Mouse (Mus musculus) embryonic stem cell, embryonic (primary cell): ENCODE measurements around the gene Dlgap3.

Source experiments
- CTCF ChIA-PET, 4 experiments: fragments of 300-600 bp in 2 of 4; fragments of 350-600 bp in 2 of 4; sonication (Branson Sonifier 250); formaldehyde crosslinking; loops; one replicate each; lab custom pipeline; 2022; ENCODE audit warnings: inconsistent platforms in 2 of 4; lab: Charles Lee
- POLR2A ChIA-PET, 4 experiments: fragments of 300-600 bp in 2 of 4; fragments of 350-600 bp in 2 of 4; sonication (Branson Sonifier 250); formaldehyde crosslinking; loops; one replicate each; lab custom pipeline; 2022; ENCODE audit warnings: antibody characterized with exemption in 4 of 4, inconsistent platforms in 1 of 4; lab: Charles Lee

The Dlgap3 gene

DNA sequence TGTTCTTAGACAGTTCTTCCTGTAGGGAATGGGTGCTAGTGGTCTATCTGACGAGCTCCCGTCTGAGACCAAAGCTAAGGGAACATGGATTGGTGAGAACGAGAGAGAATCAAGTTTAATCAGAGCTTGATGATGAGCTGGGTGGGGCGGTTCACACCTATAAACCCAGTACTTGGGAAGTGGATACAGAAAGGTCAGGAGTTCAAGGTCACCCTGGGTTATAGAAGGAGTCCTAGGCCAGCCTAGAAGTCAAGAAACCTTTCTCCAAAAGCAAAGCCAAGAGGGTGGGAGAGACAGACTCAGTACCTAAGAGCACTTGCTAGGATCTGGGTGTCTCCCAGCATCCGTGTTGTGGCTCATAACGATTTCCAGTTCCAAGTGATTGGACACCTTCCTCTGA lies 21.9 kb downstream of the Dlgap3 start:
- ChIA-PET CTCF (interaction anchor here in 1 of 4 experiments (0.7 kb wide), 1 partner anchor 44 kb away, joined by 3 read pairs; no protein-coding TSS in a partner anchor), POLR2A (interaction anchor here (0.8 to 5.2 kb wide), 12 partner anchors 8 to 170 kb away, joined by 3 to 37 read pairs (median 4); partner anchors contain the start of gene Sfpq (in 1 of the 4))

DNA sequence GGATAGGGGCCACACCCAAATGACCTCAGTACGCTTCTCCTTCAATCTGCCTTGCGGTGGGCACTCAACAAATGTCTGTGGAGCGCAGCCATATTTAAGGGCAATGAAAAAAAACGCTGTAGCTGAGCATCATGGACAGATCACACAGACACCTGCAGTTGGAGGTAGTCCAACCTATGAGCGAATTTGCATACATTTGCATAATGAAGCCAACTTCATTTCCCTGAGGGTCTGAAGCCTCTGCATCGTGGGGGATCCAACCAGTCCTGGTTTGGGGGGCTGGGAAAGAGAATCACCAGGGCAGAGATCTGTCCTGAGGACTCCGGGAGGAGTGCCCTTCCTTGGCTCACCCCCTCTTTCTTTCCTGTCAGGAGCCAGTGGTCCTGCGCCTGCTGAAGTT lies 23.7 kb downstream of the Dlgap3 start:
- CTCF ChIA-PET, result no interaction called here
- POLR2A ChIA-PET, result interaction anchor here (0.6 to 5.2 kb wide), 12 partner anchors 8 to 172 kb away, joined by 3 to 37 read pairs (median 4); partner anchors contain the start of gene Sfpq (in 1 of the 4)

DNA sequence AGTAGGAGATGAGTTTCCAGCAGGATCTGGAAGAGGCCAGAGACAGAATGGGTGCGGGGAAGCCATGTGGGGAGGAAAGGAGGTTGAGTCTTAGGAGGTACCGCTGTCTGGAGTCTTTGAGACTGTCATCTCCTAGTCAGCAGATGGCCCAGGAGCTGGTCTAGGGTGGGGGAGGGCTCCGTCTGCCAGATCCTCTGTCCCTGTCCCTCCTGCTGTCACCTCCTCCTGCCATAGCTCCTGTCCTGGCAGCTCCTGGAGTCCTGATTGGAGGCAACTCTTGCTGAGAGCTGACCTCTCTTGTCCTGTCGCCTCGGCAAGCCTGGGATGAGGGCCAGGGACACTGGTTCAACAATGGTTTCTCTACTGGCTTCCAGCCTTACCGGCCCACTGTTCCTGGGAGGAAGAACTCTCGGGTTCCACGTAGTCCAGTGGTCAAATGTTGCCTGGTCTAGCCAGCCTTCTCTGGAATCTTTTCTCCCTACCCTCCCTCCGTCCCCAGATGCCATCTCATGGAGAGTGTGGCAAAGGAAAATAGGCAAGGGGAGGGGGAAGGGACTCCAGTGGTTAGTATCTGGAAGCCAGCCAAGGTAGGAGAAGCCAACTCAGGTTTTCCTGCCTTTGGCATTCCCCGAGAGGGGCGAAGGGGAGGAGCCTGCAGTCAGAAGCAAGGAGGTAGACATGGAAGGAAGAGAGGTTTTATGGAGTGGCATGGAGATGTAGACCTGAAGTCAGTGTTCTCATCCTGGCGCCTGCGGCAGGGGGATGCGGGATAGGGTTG lies 24.6 kb downstream of the Dlgap3 start:
- POLR2A ChIA-PET, result interaction anchor here in 3 of 4 experiments (0.6 to 5.2 kb wide), 10 partner anchors 8 to 136 kb away, joined by 3 to 37 read pairs (median 4); no protein-coding TSS in a partner anchor

DNA sequence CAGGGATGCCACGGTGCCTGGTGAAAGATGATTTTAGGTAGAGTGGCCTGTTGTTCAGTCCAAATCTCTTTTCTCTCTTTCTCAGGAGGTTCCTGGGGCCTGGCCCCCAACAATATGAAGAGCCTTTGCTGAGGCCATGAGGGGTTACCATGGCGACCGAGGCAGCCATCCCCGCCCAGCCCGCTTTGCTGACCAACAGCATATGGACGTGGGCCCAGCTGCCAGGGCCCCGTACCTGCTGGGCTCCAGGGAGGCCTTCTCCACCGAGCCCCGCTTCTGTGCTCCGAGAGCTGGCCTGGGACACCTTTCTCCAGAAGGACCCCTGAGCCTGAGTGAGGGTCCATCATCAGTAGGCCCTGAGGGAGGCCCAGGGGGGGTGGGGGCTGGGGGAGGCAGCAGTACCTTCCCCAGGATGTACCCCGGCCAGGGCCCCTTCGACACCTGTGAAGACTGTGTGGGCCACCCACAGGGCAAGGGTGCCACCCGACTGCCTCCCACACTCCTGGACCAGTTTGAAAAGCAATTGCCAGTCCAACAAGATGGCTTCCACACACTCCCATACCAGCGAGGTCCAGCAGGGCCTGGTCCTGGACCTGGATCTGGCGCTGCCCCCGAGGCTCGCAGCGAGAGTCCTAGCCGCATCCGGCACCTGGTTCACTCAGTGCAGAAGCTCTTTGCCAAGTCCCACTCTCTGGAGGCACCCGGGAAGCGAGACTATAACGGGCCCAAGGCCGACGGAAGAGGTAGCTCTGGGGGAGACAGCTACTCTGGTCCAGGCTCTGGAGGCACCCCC lies 25.7 kb downstream of the Dlgap3 start:
- POLR2A ChIA-PET, result interaction anchor here in 2 of 4 experiments (0.8 to 5.0 kb wide), 5 partner anchors 9 to 57 kb away, joined by 3 to 33 read pairs (median 5); no protein-coding TSS in a partner anchor
- CTCF ChIA-PET, result interaction anchor here in 1 of 4 experiments (0.6 kb wide), 1 partner anchor 262 kb away, joined by 3 read pairs; no protein-coding TSS in a partner anchor

More for the DNA sequence above, 24.6 kb downstream of the Dlgap3 start:
- CTCF ChIA-PET, result interaction anchor here in 2 of 4 experiments (0.5 to 1.2 kb wide), 2 partner anchors 31 to 42 kb away, joined by 3 read pairs; no protein-coding TSS in a partner anchor

DNA sequence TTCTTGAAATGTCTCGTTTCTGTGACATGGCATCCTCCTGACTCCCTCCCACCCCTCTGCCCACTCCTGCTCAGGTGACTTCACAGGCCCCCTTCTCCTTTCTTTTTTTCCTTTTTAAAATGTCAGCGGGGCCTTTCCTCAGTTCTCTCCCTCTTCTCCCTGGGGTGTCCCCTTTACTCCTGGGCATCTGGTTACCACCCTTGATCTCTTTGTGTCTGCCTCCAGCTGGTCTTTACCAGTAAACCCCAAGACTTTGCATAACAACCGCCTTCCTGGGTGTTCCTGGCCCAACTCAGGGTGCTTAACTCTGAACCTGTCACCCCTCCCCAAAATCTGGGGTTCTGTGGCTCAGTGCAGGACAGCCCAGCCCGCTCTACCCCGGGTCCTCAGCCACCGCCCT lies 29.6 kb downstream of the Dlgap3 start:
- POLR2A ChIA-PET, result interaction anchor here in 3 of 4 experiments (0.6 to 5.0 kb wide), 32 partner anchors 9 to 657 kb away, joined by 3 to 35 read pairs (median 4); partner anchors contain the start of gene Smim12 (in 1 of the 3)
- CTCF ChIA-PET, result interaction anchor here (0.8 to 2.4 kb wide), 10 partner anchors 15 to 45 kb away, joined by 3 to 9 read pairs (median 4); partner anchors contain the start of gene Smim12 (in 1 of the 4)

DNA sequence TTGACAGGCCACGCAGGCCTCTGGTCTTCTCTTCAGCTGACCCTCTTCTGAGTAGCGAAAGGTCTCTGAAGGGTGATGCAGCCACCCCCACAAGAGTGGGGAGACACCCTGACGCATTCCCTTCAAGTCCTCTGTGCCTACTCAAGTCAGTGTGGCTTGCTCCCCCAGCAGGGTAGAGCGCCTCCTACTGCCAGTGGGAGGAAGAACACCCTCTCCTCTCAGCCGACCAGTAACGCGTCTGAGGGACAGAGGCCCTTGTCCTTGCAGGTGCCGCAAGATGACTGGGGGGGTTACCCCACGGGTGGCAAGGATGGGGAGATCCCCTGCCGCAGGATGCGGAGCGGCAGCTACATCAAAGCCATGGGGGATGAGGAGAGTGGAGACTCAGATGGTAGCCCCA lies 30.4 kb downstream of the Dlgap3 start:
- CTCF ChIA-PET, result interaction anchor here in 3 of 4 experiments (0.8 to 2.4 kb wide), 7 partner anchors 14 to 37 kb away, joined by 3 to 9 read pairs (median 4); no protein-coding TSS in a partner anchor
- POLR2A ChIA-PET, result interaction anchor here (0.6 to 5.0 kb wide), 30 partner anchors 8 to 324 kb away, joined by 3 to 35 read pairs (median 4); partner anchors contain the start of genes Smim12 (in 2 of the 4) and Gja4 (in 1 of the 4)

DNA sequence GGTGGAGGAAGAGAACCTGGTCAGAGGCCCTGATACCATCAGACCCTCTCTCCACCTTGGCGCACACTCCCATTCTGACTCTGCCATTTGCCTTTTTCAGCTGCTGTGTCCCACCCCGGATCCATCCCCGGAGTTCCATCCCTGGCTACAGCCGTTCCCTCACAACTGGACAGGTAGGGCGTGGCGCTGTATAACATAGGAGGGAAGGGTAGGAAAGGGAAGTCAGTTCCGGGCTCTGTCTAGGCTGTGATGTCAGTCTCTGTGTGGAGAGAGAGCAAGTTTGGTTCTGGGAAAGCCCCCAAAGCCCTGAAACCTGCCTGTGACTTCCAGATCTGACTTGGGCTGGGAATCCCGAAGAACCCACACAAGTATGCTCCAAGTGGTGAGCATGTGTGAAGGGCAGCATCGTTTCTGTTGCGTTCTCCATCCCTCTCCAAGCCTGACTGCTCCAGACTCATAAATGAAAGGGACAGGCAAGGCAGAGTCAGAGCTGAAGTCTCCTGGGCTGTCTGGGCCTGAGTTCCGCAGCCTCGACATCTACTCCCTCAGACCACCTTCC lies 31.2 kb downstream of the Dlgap3 start:
- ChIA-PET POLR2A (interaction anchor here (0.6 to 4.7 kb wide), 37 partner anchors 9 to 598 kb away, joined by 3 to 33 read pairs (median 6); partner anchors contain the start of genes Sfpq (in 2 of the 4), Smim12 (in 1 of the 4) and Zmym6 (in 1 of the 4)), CTCF (interaction anchor here in 3 of 4 experiments (0.6 to 2.4 kb wide), 8 partner anchors 23 to 1683 kb away, joined by 3 to 9 read pairs (median 4); partner anchors contain the start of gene Trim62 (in 1 of the 3))

DNA sequence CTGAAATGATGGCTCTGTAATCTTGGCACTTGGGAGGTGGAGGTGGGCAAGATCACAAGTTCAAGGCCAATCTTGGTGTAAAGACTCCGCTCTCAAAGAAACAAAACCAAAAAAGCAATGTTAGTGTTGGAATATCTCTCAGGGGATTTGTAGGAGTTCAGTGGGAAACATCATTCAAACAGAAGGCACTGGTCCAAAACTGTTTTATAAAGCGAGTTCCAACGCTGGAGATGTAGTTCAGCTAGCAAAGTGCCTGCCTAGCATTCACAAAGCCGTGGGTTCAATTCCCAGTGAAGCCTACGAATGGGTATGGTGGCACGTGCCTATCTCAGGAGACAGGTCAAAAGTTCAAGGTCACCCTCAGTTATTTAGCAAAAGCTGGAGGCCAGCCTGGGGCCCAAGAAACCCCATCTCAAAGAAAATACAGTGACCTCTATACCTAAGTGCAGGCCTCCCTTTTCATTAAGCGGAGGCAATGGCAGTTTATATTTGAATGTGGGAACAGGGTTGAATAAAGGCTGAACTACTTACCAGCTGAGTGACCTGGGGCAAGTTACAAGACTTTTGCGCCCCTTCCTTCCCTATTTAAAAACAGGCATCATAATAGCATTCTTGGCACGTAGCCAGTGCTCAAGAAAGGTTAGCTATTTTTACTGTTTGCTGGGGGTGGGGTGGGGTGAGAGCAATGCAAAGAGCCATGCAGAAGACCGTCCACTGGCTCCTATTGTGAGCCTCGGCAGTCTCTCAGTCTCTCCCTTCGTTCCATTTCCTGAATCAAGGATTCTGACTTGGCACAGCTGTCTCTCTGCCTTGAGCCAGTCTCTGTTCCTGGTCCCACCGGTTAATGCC lies 32.0 kb downstream of the Dlgap3 start:
- ChIA-PET POLR2A (interaction anchor here (0.6 to 4.7 kb wide), 56 partner anchors 9 to 1591 kb away, joined by 3 to 33 read pairs (median 4); partner anchors contain the start of genes Sfpq (in 3 of the 4), Dlgap3 (in 1 of the 4), Gja4 (in 1 of the 4) and Smim12 (in 1 of the 4)), CTCF (interaction anchor here (0.9 to 1.4 kb wide), 9 partner anchors 13 to 128 kb away, joined by 3 to 7 read pairs (median 3); no protein-coding TSS in a partner anchor)

DNA sequence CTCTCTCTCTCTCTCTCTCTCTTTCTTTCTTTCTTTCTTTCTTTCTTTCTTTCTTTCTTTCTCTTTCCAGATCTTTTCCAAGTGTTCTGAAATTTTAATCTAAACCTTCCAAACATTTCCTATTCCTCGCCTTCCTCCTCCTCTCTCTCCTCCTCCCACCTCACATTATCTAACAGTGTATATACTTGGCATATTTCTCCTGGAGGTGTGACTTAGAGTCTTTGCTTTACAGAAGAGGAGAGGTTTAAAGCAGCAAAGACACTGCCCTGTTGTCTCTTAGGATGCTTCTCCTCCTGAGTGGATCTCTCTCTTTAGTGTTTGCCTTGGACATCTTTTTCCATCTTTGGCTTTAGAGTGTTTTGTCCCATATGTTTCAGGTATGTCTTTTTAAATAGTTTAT lies 34.1 kb downstream of the Dlgap3 start:
- ChIA-PET CTCF (no interaction called here), POLR2A (no interaction called here)

DNA sequence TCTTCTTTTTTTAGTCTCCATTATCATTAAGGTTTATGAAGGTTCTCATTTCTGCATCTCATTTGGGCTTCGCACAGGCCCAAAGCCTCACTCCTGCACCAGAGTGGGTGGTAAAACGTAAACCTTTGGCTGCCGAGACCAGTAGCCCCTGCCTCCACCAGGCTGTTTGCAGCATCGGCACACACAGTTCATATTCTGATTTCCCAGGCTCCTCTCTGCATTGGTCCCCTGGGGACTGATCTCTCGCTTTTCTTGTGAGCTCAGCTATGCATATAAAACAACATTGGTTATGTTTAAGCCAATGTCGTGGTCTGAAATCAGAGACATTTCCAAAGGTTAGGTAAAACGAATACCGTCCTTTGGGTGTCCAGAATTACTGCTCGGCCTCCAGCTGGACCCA lies 42.3 kb downstream of the Dlgap3 start:
- ChIA-PET POLR2A (interaction anchor here in 2 of 4 experiments (0.7 to 9.6 kb wide), 4 partner anchors 10 to 24 kb away, joined by 3 to 55 read pairs (median 4); no protein-coding TSS in a partner anchor), CTCF (interaction anchor here in 1 of 4 experiments (1.7 kb wide), 1 partner anchor 33 kb away, joined by 7 read pairs; the partner anchor contains the start of gene Smim12)

DNA sequence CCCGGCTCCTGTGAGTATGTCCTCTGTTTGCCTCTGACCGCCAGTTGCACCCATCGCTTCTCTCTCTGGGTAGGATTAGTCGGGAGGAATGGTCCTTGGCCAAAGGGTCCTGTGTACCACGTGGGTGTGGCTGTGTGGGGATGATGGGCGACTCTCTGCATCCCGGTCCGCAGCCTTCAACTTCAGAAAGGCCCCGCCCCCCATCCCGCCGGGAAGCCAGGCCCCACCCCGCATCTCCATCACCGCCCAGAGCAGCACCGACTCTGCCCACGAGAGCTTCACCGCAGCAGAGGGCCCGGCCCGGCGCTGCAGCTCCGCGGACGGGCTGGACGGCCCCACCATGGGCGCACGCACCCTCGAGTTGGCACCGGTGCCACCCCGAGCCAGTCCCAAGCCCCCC lies 45.5 kb downstream of the Dlgap3 start:
- ChIA-PET CTCF (interaction anchor here (0.5 to 4.9 kb wide), 11 partner anchors 11 to 144 kb away, joined by 3 to 23 read pairs (median 4); partner anchors contain the start of gene Smim12 (in 1 of the 4)), POLR2A (interaction anchor here (0.6 to 9.6 kb wide), 18 partner anchors 8 to 153 kb away, joined by 3 to 55 read pairs (median 5); partner anchors contain the start of genes Smim12 (in 1 of the 4) and Zmym1 (in 1 of the 4))

DNA sequence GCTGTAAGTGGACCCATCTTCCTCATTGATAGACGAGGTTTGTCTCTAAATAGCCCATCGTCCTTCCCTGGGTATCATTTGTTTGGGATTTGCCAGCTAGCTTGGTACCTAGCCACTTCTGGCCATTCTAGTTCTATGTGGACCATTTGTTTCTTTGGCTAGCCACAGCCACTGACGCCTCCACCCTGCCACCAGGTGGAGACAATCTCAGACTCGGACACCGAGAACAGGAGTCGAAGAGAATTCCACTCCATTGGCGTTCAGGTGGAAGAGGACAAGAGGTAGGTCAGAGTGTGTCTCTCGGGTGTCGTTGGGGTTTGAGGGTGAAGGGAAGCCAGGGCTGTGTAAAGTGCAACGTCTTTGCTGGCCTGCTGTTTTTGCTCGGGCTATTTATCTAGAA lies 46.1 kb downstream of the Dlgap3 start:
- POLR2A ChIA-PET, result interaction anchor here in 3 of 4 experiments (0.6 to 9.6 kb wide), 16 partner anchors 9 to 698 kb away, joined by 3 to 55 read pairs (median 8); partner anchors contain the start of genes Smim12 (in 1 of the 3) and Zmym1 (in 1 of the 3)
- CTCF ChIA-PET, result interaction anchor here (0.5 to 4.9 kb wide), 8 partner anchors 12 to 670 kb away, joined by 3 to 23 read pairs (median 5); partner anchors contain the start of gene Smim12 (in 1 of the 4)

DNA sequence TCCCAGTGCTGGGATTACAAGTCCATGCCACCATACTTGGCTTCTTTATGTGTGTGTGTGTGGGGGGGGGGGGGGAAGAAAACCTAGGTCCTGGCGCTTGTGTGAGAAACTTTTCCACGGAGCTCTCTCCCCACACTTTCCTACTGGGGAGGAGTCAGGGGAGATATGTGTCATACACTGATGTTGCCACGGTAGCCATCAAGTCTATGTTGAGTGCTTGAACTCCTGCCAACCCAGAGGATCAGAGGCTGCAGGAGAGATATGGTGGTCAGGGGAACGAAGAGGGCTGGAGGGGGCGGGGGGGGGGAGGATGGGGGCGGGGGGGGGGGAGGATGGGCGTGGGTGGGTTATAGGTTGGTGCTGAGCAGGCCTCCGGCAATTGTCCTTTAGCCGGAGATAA lies 46.8 kb downstream of the Dlgap3 start:
- CTCF ChIA-PET, result interaction anchor here (0.5 to 4.9 kb wide), 10 partner anchors 11 to 670 kb away, joined by 3 to 23 read pairs (median 5); no protein-coding TSS in a partner anchor
- POLR2A ChIA-PET, result interaction anchor here (0.6 to 9.6 kb wide), 19 partner anchors 9 to 697 kb away, joined by 3 to 55 read pairs (median 4); partner anchors contain the start of gene Smim12 (in 1 of the 4)

DNA sequence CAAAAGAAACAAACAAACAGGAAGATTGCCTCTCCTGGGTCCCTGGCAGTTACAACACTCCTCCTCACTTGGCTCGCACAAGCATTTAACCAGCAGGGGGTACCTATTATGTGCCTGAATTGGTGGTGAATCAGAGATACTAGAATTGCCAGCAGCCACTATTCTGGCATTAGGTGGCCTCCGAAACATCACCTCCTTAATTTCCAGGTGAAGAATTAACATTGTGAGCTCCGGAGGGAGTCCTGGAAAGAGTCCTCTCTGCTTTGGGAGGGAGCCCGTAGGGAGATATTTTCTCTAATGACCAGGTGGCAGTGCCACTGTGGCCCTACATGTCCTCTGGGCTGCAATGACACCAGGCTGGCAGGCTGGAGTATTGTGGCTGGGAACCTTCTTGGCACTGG lies 47.2 kb downstream of the Dlgap3 start:
- CTCF ChIA-PET, result interaction anchor here in 3 of 4 experiments (0.5 to 4.9 kb wide), 7 partner anchors 11 to 528 kb away, joined by 3 to 23 read pairs (median 5); no protein-coding TSS in a partner anchor

DNA sequence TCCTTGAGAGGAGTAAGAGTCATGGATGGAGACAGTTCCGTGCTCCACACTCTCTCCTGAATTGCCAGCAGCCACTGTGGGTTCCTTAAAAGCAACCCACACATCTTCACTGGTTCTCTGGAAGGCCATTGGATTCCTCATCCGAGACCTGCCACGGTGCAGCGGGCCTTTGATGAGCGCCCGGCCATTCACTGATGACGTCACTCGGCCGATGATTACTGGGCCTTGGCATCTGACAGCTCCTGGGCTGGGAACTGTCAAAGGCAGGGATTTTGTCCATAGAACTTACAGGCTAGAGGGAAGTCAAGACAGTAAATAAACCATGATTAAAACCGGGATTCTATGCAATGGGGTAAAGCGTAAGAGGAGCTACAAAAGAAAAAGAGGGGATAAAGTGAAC lies 48.0 kb downstream of the Dlgap3 start:
- POLR2A ChIA-PET, result interaction anchor here in 2 of 4 experiments (0.9 to 9.6 kb wide), 10 partner anchors 8 to 18 kb away, joined by 3 to 55 read pairs (median 8); no protein-coding TSS in a partner anchor
- CTCF ChIA-PET, result interaction anchor here in 2 of 4 experiments (0.9 to 1.3 kb wide), 2 partner anchors 18 to 19 kb away, joined by 3 to 7 read pairs; no protein-coding TSS in a partner anchor

More for the DNA sequence above, 47.2 kb downstream of the Dlgap3 start:
- POLR2A ChIA-PET, result interaction anchor here in 3 of 4 experiments (0.6 to 9.6 kb wide), 15 partner anchors 8 to 176 kb away, joined by 3 to 55 read pairs (median 4); partner anchors contain the start of gene Smim12 (in 1 of the 3)
